Mouse (Mus musculus): ENCODE results near the gene Snupn.
"Not testable (repeated sequence)": the region's sequence is repeated elsewhere in the genome, so short reads cannot be mapped to it uniquely, and the experiment has no call there.

Gene Snupn

DNA sequence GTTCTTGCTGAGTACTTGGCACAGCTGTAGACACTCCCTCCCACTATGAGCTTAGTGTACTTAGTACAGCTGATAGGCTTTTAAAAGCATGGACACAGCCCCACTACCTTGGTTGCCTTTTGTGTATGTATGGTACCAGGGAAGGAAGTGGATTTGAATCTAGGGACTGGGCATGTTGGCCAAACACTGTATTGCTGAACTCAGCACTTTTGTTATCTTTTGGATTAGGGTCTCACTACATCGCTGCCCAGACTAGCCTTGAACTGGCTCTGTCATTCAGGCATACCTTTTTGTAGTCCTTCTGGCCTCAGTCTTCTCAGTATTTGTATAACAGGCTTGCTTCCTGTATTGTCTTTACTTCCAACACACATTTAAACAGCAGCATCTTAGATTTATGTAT, 20.1 kb upstream of the Snupn start:
- DNase-seq (ENCODE audit: low spot score), result no peak

DNA sequence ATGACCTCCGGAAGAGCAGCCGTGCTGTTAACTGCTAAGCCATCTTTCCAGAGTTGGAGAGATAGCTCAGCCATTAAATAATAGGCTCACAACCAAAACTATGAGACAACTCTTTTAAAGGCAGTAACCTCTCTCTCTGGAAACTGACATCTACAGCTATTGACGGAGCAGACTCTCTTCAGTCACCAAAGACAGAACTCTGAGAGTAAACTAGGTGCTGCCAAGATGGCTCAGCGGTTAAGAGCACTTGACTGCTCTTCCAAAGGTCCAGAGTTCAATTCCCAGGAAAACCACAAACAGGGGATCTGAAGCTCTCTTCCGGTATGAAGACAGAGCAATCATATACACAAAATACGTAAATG, 13.8 kb upstream of the Snupn start:
- DNase-seq (ENCODE audit: low spot score), result no peak

DNA sequence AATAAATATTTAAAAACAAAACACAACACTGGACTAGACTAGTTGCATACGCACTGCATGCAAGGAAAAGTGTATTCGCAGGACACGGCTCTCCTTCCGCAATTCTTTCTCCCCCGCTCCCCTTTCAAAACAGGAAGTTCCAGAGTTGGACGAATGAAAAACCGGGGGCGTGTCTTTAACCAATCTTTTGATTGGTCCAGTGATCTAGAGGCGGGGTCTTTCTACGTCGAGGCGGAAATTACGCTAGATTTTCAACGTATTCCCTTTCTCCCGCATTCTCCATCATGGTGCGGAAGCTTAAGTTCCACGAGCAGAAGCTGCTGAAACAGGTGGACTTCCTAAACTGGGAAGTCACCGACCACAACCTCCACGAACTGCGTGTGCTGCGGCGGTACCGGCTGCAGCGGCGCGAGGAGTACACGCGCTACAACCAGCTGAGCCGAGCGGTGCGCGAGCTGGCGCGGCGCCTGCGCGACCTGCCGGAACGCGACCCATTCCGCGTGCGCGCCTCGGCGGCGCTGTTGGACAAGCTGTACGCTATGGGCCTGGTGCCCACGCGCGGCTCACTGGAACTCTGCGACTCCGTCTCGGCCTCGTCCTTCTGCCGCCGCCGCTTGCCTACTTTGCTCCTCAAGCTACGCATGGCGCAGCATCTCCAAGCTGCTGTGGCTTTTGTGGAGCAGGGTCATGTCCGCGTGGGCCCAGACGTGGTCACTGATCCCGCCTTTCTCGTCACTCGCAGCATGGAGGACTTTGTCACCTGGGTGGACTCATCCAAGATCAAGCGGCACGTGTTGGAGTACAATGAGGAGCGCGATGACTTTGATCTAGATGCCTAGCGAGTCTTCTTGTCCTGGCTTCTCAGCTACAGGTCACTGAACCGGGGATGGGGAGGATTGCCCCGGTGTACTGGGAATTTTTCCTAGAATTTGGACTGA, 13.2 kb upstream of the Snupn start, which contains the start of gene Imp3:
TSS of gene Imp3 (plus strand) at position 253 of the 938 bp plus-strand sequence.
- DNase-seq (ENCODE audit: low spot score), result peak; percentile 95

DNA sequence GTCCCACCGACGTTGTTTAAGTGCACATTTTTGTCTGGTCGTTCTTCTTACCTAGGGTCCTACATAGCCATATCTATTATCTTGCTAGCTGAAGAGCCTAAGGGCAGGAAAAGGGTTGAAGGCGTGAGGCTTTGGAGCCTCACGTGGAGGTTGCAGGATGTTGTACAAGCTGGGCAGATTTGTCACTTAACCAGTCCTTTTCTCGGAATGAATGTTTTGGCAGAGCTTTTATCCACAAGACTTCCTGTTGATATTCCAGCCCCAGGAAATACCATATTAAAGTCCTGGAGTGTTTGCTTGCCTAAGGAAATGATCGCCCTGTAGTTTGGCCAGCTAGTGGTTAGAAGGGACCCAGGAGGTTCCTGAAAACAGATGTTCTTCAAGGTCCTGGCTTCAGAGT, 12.3 kb upstream of the Snupn start:
- DNase-seq (ENCODE audit: low spot score), result peak; percentile 29

DNA sequence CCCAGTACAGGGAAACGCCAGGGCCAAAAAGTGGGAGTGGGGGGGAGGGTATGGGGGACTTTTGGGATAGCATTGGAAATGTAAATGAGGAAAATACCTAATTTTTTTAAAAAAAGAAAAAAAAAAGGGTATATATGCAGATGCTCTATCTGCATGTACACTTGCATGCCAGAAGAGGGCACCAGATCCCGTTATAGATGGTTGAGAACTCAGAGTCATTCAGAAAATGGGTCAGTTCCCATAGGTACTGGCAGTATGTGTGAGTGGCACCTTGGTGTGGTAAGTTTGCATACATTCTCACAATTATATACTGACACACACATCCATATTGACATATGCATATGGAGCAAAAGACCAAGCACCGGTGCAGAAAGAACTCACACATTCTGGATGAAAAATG, 3.2 kb upstream of the Snupn start:
- peak; percentile 49 for DNase-seq (ENCODE audit: low spot score)

DNA sequence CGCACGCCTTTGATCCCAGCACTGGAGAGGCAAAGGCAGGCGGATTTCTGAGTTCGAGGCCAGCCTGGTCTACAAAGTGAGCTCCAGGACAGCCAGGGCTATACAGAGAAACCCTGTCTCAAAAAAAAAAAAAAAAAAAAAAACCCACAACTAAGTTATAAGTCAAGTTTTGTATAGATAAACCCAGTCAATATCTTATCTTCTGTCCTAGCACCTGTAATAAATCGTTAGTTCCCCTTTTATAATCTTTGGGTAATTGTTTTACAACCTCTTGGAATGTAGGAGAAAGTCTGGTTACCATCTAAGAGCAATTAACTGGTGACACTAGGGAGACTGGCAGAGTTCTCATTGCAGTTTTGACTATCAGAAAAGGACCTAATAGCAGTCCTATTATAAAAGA, 2.0 kb upstream of the Snupn start:
- DNase-seq (ENCODE audit: low spot score), result not testable (repeated sequence)

DNA sequence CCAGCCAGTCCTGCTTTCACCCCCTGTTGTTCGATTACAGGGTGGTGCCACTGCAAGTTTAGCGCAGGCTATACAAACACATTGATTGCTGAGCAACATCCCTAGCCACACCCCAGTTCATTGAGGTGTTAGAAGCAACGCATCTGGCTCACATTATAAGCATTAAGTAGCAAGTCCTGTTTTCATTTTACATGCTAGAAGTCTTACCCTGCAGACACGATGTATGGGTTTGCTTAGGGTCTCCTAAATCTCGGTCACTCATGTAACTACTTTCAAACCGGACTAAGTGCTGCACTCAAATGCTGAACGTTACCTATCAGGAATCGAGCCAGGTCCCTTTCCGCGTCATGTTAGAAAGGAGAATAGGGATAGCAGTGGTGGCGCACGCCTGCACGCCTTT, 911 bp upstream of the Snupn start:
- DNase-seq (ENCODE audit: low spot score), result no peak

DNA sequence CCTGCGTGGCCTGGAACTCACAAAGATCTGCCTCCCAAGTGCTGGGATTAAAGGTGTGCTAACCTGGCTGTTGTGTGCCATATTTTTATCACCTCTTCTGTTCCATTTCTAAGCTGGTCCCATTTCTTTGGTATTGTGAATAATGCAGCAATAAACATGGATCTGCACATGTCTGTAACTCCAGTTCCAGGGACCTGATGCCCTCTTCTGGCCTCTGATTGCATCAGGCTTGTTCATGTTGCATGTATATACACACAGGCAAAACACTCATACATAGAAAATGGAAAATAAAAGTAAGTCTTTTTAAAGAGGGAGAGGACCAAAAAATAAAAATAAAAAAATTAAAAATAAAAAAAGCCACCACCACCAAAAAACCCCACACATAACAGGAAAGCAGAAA, 2.9 kb downstream of the Snupn start:
- no peak for DNase-seq (ENCODE audit: low spot score)

DNA sequence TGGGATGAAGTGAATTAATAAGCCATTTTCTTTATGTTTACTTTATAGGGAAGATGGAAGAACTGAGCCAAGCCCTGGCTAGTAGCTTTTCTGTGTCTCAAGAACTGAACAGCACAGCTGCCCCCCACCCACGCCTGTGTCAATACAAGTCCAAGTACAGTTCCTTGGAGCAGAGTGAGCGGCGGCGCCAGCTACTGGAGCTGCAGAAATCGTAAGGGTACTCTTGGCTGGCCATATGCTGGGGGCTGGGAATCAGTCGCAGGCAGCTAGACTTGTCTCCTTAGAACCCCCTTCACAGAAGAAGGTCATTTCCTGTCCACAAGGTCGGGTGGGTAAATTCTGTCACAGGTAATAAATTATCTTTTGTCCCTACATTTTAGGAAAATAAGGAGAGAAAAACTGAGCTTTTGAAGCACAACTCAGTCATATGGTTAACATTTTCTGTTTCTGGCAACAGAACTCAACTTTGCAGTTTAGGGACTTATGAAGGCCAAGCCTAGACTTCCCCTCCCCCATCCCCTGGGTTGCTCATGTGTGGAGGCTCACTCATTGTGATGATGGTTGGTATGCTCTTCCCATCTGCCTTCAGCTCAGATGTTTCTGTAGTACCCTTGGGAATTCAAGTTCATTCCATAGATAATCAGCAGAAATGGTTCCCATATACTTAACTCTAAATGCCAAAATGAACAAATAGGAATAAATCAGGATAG, 6.4 kb downstream of the Snupn start:
- no peak for DNase-seq (ENCODE audit: low spot score)

DNA sequence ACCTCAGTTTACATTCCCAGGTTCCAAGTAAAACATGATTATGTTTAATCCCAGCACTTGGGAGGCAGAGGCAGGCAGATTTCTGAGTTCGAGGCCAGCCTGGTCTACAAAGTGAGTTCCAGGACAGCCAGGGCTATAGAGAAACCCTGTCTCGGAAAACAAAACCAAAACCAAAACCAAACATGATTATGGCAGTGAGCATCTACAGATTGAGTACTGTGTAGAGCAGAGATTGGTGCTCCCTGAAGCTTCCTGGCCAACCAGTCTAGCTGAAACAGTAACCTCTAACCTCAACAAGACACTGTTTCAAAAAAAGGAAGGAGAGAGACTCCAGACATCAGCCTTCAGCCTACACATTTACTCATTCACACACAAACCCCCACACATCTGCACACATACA, 8.0 kb downstream of the Snupn start:
- no peak for DNase-seq (ENCODE audit: low spot score)

DNA sequence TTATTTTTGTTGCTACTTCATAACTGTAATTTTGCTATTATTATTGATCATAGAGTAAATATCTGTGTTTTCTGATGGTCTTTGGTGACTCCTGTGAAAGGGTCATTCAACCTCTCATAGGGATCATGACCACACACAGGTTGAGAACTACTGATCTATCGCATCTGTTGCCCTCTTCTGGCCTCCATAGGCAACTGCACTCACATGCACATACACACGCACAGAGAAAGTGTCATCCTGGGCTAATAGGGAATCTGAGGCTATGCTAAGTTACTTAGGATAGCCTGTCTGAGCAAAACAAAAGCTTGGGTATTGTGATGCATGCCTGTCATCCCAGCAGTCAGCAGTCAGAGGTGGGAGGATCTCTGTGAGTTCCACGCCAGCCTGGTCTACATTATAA, 10.9 kb downstream of the Snupn start:
- DNase-seq (ENCODE audit: low spot score), result no peak

DNA sequence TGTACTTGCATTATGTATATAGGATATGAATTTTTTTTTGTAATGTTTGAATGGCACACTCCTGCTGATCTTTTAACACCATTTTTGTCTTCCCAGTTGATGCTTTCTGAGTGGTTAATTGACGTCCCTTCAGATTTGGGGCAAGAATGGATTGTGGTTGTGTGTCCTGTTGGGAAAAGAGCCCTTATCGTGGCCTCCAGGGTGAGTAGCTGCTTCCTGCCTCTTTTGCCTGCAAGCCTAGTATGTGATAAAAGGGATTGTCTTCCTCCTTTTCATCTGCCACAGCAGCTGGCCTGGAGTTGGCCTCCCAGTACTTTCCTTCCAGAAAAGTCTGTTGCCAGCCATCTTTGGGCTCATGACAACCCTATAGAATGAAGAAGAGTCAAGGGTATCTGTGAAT, 19.5 kb downstream of the Snupn start:
- no peak for DNase-seq (ENCODE audit: low spot score)

DNA sequence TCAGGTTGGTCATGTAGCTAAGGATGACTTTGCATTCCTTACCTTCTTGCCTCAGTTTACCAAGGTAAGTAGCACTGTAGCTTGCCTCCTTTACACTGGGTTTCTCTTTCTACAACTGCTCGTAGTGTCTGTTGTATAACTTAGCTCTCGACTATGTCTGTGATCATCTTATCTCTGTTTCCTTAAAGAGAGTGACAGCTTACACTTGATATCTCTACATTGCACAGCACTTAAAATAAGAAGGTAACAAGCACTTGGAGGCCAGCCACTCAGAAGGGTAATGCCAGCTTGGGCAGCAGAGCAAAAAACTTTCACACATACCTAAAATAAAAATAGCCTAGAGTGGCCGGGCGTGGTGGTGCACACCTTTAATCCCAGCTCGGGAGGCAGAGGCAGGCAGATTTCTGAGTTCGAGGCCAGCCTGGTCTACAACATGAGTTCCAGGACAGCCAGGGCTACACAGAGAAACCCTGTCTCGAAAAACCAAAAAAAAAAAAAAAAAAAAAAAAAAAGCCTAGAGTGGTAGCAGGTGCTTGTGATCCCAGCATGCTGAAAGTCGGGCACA, 23.4 kb downstream of the Snupn start:
- no peak for DNase-seq (ENCODE audit: low spot score)

DNA sequence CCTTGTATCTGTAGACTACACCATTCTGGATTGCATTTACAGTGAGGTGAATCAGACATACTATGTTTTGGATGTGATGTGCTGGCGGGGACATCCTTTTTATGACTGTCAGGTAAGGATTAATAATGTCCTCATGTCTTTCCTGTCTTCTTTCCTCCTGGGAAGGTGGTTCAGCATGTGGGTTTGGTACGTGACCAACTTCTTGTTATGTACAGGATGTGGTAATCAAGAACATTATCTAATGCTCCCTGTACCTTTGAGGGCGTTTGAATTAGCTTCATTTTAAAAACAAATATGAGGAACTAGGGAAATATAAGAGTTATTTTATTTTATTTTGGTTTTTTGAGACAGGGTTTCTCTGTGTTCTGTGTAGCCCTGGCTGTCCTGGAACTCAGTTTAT, 24.5 kb downstream of the Snupn start:
- no peak for DNase-seq (ENCODE audit: low spot score)

DNA sequence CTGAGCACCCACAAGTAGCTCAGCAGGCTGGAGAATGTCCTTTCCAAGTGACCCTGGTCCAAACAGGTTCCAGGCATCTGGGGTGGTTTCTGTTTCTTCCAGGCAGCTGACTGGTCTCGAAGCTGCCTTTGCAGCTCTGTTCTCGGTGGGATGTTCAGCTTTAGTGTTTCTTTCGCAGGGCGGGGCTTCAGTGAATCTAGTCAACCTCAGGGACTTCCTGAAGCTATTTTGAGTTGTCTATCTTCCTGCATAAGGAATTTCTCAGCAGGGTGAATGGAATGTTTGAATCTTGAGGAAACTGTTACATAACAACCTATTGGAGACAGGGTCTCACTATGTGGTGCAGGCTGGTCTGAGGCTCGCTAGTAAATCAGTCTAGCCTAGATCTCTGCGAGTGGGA, 29.5 kb downstream of the Snupn start:
- DNase-seq (ENCODE audit: low spot score), result no peak

DNA sequence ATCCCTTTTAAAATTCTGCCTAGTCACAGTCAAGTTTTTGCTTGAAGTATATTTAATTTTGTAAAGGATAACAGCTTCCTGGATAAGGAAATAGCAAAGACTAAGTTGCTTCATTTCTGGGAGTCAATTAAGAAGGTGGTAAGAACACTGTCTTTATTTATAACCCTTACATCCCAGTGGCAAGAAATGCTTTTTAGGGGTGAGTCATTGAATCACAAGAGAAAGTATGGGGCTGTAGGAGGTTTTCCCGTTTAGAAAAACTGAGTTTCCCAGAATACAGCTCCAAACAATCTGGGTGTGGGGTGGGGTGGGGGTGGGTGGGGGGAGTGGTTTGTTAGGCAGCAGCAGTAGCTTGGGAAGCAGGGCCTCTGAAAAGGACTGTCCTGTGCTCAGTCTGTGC, 30.8 kb downstream of the Snupn start:
- DNase-seq (ENCODE audit: low spot score), result no peak

DNA sequence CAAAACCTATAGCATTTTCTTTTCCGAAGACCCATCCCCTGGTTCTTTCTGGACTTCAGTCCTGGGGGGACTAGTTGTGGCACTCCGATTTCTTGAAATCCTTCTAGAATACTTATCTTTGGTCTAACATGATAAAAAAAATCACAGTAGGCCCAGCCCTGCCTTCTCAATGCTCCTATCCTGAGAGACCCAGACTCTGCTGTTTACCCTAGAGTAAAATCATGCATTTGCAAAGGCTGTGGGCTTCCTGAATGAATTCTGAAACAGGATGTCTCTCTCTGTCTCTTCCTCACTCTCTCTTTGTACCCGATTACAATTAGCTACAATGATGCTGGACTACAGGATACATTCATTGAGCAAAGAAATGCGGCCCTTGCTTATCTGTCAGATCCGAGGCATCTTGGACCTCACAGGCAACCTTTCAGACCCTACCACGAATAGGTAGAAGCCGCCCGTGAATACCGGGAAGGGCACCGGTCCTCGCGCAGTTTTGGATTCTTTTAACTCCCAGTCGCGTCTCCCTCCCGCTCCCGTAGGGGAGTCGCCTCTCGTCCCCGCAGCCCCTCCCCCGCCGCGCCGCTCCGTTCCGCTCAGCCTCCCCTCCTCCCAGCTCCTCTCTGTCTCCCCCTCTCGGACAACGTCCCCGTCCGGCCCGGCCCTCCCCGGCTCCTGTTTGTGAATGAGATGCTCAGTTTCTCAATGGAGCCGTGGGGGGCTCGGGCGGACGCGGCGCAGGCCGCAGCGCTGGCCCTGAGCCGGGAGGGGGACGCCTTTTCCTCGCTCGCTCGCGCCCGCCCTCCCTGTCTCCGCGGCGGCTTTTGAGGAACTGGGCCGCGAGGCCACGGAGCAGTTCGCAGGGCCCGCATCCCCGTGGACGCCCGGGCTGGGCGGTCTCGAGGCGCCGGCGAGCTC, 43.9 kb downstream of the Snupn start, which contains the start of gene Ptpn9:
TSS of gene Ptpn9 (plus strand) at position 638 of the 912 bp plus-strand sequence.
- DNase-seq (ENCODE audit: low spot score), result peak; percentile 43

DNA sequence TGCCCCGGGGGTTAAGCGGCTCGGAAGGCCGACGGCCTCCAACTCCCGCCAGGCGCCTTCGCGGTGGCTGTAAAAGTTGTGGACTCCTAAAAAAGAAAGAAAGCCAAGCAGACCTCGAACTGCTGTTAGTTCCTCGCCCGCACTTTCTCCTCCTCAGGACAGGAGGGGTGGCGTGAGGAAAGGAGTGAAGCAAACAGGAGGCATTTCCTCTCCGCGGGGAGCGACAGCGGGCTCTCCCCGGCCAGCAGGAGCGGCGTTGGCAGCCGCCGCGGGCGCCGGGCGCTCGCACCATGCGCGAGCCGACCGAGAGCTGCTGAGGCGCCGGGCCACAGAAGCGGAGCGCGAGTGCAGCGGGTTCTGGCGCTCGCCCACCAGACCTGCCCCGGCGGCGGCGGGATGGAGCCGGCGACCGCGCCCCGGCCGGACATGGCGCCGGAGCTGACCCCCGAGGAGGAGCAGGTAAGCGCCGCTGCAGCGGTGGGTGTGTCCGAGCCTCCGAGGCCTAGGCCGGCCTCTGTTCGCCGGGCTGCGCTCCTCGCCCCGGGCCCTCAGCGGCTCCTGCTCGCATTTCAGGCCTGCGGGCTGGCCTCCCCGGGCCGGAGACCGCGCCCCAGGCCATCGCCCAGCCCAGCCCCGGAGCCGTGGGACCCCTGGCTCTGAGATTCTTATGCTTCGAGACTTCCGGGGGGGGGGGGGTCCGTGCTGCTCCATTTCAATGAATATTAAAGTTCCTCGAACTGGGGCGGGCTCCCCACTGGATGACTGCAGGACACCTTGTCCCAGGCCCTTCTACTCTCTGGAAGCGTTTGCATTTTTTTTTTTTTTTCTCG, 44.7 kb downstream of the Snupn start:
- peak; percentile 23 for DNase-seq (ENCODE audit: low spot score)

DNA sequence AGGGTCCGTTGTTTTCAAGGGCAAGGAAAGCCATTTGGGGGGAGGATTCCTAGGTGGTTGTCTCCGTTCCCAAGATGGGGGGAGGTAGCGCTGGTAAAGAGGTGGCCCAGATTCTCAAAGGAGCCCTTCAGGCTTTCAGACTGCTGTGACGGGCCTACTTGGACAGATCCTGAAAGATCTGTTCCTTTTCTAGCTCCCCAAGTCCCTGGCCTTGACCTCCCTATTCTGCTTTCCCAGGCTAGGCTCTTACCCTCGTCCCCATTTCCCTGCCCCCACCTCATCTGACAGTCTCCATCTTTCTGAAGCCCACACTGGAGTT, 45.3 kb downstream of the Snupn start:
- DNase-seq (ENCODE audit: low spot score), result peak; percentile 20

DNA sequence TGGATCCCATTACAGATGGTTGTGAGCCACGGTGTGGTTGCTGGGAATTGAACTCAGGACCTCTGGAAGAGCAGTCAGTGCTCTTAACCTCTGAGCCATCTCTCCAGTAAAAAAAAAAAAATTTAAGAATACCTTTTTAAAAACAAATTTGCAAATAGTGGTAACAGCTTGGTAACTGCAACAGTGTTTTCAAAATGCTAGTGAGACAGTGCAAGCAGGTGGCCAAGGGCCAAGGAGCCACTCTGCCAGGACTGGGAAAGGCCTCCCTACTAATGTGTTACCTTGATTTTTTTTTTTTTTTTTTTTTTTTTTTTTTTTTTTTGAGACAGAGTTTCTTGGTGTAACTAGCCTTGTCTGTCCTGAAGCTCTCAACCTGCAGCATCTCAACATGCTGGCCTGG, 46.5 kb downstream of the Snupn start:
- DNase-seq (ENCODE audit: low spot score), result not testable (repeated sequence)

DNA sequence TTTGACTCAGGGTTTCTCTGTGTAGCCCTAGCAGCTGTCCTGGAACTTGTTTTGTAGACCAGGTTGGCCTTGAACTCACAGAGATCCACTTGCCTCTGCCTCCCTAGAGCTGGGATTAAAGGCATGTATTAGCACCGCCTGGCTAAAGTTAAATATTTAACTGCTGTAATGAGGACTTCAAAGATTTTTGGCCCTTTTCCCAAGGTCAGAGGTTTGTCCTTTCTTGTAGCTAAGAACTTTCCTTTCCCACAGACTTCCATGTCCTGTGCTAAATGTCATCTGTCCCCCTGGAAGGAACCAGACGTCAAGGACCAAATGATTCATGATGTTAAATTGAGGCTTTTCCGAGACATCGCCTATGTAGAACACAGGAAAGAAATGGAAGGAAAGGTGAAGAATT, 52.3 kb downstream of the Snupn start:
- no peak for DNase-seq (ENCODE audit: low spot score)

Data from c-Kit-positive CD71-positive TER-119-positive erythroid progenitor cells, embryonic 14.5 days (primary cell).